Mouse (Mus musculus) urinary bladder, adult 18-20 months (tissue): Measurements from ENCODE around the gene Kyat3.
"Not testable (repeated sequence)": the region's sequence is repeated elsewhere in the genome, so short reads cannot be mapped to it uniquely, and the experiment has no call there.

Source experiments
- DNase-seq, 2 experiments: peaks; one replicate each; pipeline ENCODE4 v3.0.0; 2022; ENCODE audit warnings: low spot score in 2 of 2, mixed read lengths in 2 of 2

The Kyat3 gene

GRCm38 (mm10) chr3:142700442-142701322 lies at the start of gene Kyat3:
Gene Kyat3 (plus strand): TSS chr3:142701051.
- DNase-seq = peak; percentile 75 to 92

GRCm38 (mm10) chr3:142664723-142665122 lies 36.1 kb upstream of the Kyat3 start:
- DNase-seq = no peak

- DNase-seq = no peak
These were observed 26.2 kb upstream of the Kyat3 start for GRCm38 (mm10) chr3:142674607-142675006.

- DNase-seq = no peak
These were observed 12.9 kb upstream of the Kyat3 start for GRCm38 (mm10) chr3:142687939-142688338.

GRCm38 (mm10) chr3:142688353-142688752 lies 12.5 kb upstream of the Kyat3 start:
- no peak for DNase-seq

- no peak for DNase-seq
These were observed 4.3 kb upstream of the Kyat3 start for GRCm38 (mm10) chr3:142696517-142696916.

GRCm38 (mm10) chr3:142701407-142701989 lies 647 bp downstream of the Kyat3 start:
- DNase-seq = no peak

GRCm38 (mm10) chr3:142706581-142707444 lies 6.0 kb downstream of the Kyat3 start:
- no peak for DNase-seq

- DNase-seq = not testable (repeated sequence)
These were observed 7.5 kb downstream of the Kyat3 start for GRCm38 (mm10) chr3:142708181-142708848.

GRCm38 (mm10) chr3:142708849-142709419 lies 8.1 kb downstream of the Kyat3 start:
- DNase-seq = peak; percentile 48 to 57

GRCm38 (mm10) chr3:142710360-142711007 lies 9.6 kb downstream of the Kyat3 start:
- peak in 1 of 2 experiments; percentile 24 for DNase-seq

GRCm38 (mm10) chr3:142711372-142711771 lies 10.5 kb downstream of the Kyat3 start:
- DNase-seq = no peak

- DNase-seq = not testable (repeated sequence)
These were observed 11.7 kb downstream of the Kyat3 start for GRCm38 (mm10) chr3:142712401-142713040.

- no peak for DNase-seq
These were observed 24.6 kb downstream of the Kyat3 start for GRCm38 (mm10) chr3:142725481-142725880.

GRCm38 (mm10) chr3:142725969-142726672 lies 25.3 kb downstream of the Kyat3 start:
- no peak for DNase-seq

- no peak for DNase-seq
These were observed 33.4 kb downstream of the Kyat3 start for GRCm38 (mm10) chr3:142734291-142734690.

- no peak for DNase-seq
These were observed 40.0 kb downstream of the Kyat3 start for GRCm38 (mm10) chr3:142740896-142741295.

- no peak for DNase-seq
These were observed 43.4 kb downstream of the Kyat3 start for GRCm38 (mm10) chr3:142743973-142744898.
